Mouse (Mus musculus): ENCODE results near the gene Ppp1r9b. TPM values are rescaled to one million over a fixed set of nuclear protein-coding genes. Genes with fewer than 3 reads are reported as not detected.

Ppp1r9b gene
- polyA plus RNA-seq, 1 experiment from 2014 or later: 8.6 TPM

DNA sequence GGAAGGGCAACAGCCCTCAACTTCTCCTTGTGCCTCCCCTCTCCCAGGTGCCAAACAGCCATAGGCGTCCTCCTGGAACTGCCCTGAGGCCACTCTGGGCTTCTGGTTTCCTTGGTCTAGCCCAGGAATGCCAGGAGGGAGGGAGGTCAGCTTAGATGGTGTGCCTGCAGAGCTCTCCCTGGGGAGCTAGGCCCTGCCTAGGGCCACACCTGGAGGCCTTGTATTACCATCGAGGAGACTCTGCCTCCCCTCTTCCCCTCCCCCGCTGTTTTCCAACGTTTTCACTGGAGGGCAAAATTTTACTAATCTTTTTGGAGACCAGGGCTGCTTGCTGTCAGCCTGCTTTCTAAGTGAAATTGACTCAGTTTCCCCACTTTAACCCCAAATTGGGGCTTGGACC, 15.2 kb downstream of the Ppp1r9b start:
- ATAC-seq (ENCODE audit: insufficient number of reproducible peaks, insufficient read depth, low FRiP score, low read depth): no peak
- peak overlapping the region; percentile 71 for H3K9ac ChIP-seq (ENCODE audit: low read length)
- peaks cover 25 to 38% of the 10 kb centered on the region in 2 experiments for H3K4me1 ChIP-seq (ENCODE audit: control insufficient read depth in 2 of 2, insufficient read depth in 2 of 2, low read length in 2 of 2)
- H3K36me3 ChIP-seq (ENCODE audit: control insufficient read depth, insufficient read depth, low read length): peaks cover 50% of the 10 kb centered on the region
- H3K9me3 ChIP-seq (ENCODE audit: control insufficient read depth, low read length): no peaks in the 10 kb centered on the region
- WGBS: 31% methylated on average over 4 of the region's 4 CpGs
- peak overlapping the region; percentile 25 to 29; a peak in 1 of 4 replicates for H3K27ac ChIP-seq (replicated peaks in 1 of 2; ENCODE audit: control insufficient read depth in 1 of 2, insufficient read depth in 1 of 2, low read depth in 2 of 2, low read length in 2 of 2)
- H3K4me3 ChIP-seq (ENCODE audit: control insufficient read depth in 1 of 2, insufficient read depth in 1 of 2, low read depth in 1 of 2, low read length in 2 of 2): peak overlapping the region; percentile 12 to 40; a peak in 3 of 4 replicates
- peak overlapping the region; percentile 72 for H3K4me2 ChIP-seq (ENCODE audit: low read length)
- H3K27me3 ChIP-seq (ENCODE audit: control insufficient read depth, insufficient read depth, low read length): no peaks in the 10 kb centered on the region

- no peaks in the 10 kb centered on the region for H3K9me3 ChIP-seq (ENCODE audit: control insufficient read depth, low read length)
- WGBS: 2% methylated on average over 27 of the region's 27 CpGs
- no peaks in the 10 kb centered on the region for H3K27me3 ChIP-seq (ENCODE audit: control insufficient read depth, insufficient read depth, low read length)
Observed at GRCm38 (mm10) chr11:95006525-95007219, 15.8 kb downstream of the Ppp1r9b start.

DNA sequence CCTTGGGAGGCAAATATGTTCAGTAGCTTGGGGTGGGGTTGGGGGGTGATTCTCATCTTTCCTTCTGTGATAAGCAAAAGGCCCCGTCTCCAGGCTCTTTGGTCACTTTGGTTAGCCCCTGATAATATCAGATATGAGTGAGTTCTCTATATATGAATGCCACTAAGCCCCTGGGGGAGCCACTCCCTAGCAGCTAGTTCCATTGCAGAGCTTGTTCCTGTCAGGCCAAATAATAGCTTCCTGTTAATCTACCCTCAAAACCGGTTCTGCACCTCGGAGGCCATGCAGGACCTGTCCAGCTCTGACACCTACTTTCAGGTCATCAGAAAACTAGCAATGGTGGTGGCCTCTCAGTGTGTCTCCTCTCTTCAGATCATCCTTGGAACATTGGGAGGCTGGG, 16.6 kb downstream of the Ppp1r9b start:
- H3K4me2 ChIP-seq (ENCODE audit: low read length): peak overlapping the region; percentile 72
- peak overlapping the region; percentile 71; the same call in 1 of the 2 replicates for H3K9ac ChIP-seq (ENCODE audit: low read length)

More at GRCm38 (mm10) chr11:95006525-95007219, 15.8 kb downstream of the Ppp1r9b start:
- peak; percentile 50; the same call in 1 of the 2 replicates for ATAC-seq (ENCODE audit: insufficient number of reproducible peaks, insufficient read depth, low FRiP score, low read depth)
- H3K36me3 ChIP-seq (ENCODE audit: control insufficient read depth, insufficient read depth, low read length): peaks cover 43% of the 10 kb centered on the region
- H3K4me1 ChIP-seq (ENCODE audit: control insufficient read depth in 2 of 2, insufficient read depth in 2 of 2, low read length in 2 of 2): peaks cover 30 to 37% of the 10 kb centered on the region in 2 experiments
- peak overlapping the region; percentile 72 for H3K4me2 ChIP-seq (ENCODE audit: low read length)
- peak overlapping the region; percentile 40 for H3K4me3 ChIP-seq (ENCODE audit: control insufficient read depth in 1 of 2, insufficient read depth in 1 of 2, low read depth in 1 of 2, low read length in 2 of 2)
- peak overlapping the region; percentile 25 to 39; a peak in 3 of 4 replicates for H3K27ac ChIP-seq (replicated peaks in 1 of 2; ENCODE audit: control insufficient read depth in 1 of 2, insufficient read depth in 1 of 2, low read depth in 2 of 2, low read length in 2 of 2)
- H3K9ac ChIP-seq (ENCODE audit: low read length): peak overlapping the region; percentile 71

DNA sequence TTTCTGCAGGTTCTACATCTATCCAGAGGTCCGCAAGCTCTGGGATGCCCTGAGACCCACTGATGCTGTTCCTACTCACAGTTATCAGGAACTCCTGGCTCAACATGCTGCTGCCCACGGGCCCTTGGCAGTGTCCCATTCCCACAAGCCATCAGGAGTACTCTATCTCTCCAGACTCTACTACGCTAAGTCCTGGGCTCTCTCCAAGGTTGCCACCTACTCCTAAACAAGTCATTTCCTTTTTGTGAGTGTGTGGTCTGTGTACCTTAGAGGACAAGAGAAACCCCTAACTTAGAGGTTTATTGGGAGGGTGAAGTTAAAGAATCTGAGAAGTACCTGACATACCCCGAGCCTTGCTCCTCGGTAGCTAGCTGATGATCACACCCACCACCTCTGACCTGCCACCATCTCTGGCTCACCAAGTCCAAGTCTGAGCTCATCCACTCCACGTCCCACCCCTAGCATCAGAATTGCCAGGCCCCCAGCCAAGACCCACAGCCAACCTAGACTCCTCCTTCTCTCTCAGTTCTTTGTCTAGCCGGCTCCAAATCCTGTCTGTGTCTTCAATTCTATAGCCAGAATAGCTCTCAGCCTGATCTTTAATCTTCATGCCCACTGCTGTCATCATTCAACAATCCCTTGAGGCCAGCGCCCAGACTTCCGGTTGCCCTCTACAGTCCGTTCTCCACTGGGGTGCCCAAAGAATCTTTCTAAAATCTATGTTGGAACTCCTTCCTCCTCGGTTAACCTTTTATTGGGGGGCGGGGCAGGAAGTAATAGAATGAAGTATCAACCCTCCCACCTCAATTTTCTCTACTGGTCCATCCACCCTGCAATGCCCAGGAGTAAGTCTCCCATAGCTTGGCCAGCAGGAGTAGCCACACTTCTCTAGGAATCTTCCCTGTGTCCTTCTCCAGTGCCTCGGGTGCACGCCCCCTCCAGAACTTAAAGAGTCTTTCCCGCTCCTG, 18.1 kb downstream of the Ppp1r9b start:
- peak overlapping the region; percentile 64 to 67 for H3K4me3 ChIP-seq (ENCODE audit: control insufficient read depth in 1 of 2, insufficient read depth in 1 of 2, low read depth in 1 of 2, low read length in 2 of 2)
- peaks cover 28 to 34% of the 10 kb centered on the region in 2 experiments for H3K4me1 ChIP-seq (ENCODE audit: control insufficient read depth in 2 of 2, insufficient read depth in 2 of 2, low read length in 2 of 2)
- 32% methylated on average over 15 of the region's 15 CpGs for WGBS
- H3K27ac ChIP-seq (replicated peaks in 1 of 2; ENCODE audit: control insufficient read depth in 1 of 2, insufficient read depth in 1 of 2, low read depth in 2 of 2, low read length in 2 of 2): peak overlapping the region; percentile 87
- peak overlapping the region; percentile 92 for H3K4me2 ChIP-seq (ENCODE audit: low read length)
- H3K9me3 ChIP-seq (ENCODE audit: control insufficient read depth, low read length): no peaks in the 10 kb centered on the region
- no peaks in the 10 kb centered on the region for H3K27me3 ChIP-seq (ENCODE audit: control insufficient read depth, insufficient read depth, low read length)
- peaks cover 21% of the 10 kb centered on the region for H3K36me3 ChIP-seq (ENCODE audit: control insufficient read depth, insufficient read depth, low read length)
- peak overlapping the region; percentile 83 for H3K9ac ChIP-seq (ENCODE audit: low read length)
- 0 out of 2 replicates have a peak, but pooled peaks have one; percentile 2 for ATAC-seq (ENCODE audit: insufficient number of reproducible peaks, insufficient read depth, low FRiP score, low read depth)

More for the DNA sequence above, 16.6 kb downstream of the Ppp1r9b start:
- H3K27me3 ChIP-seq (ENCODE audit: control insufficient read depth, insufficient read depth, low read length): no peaks in the 10 kb centered on the region
- ATAC-seq (ENCODE audit: insufficient number of reproducible peaks, insufficient read depth, low FRiP score, low read depth): no peak
- H3K4me3 ChIP-seq (ENCODE audit: control insufficient read depth in 1 of 2, insufficient read depth in 1 of 2, low read depth in 1 of 2, low read length in 2 of 2): no peak overlapping the region
- H3K36me3 ChIP-seq (ENCODE audit: control insufficient read depth, insufficient read depth, low read length): peaks cover 36% of the 10 kb centered on the region
- H3K4me1 ChIP-seq (ENCODE audit: control insufficient read depth in 2 of 2, insufficient read depth in 2 of 2, low read length in 2 of 2): peaks cover 30 to 44% of the 10 kb centered on the region in 2 experiments
- H3K9me3 ChIP-seq (ENCODE audit: control insufficient read depth, low read length): no peaks in the 10 kb centered on the region
- H3K27ac ChIP-seq (replicated peaks in 1 of 2; ENCODE audit: control insufficient read depth in 1 of 2, insufficient read depth in 1 of 2, low read depth in 2 of 2, low read length in 2 of 2): no peak overlapping the region
- 57% methylated on average over 3 of the region's 3 CpGs for WGBS

GRCm38 (mm10) chr11:95009629-95010014, 18.8 kb downstream of the Ppp1r9b start, which contains the start of gene Samd14:
Gene Samd14 (plus strand): TSS chr11:95009879.
- peaks cover 25 to 28% of the 10 kb centered on the region in 2 experiments for H3K4me1 ChIP-seq (ENCODE audit: control insufficient read depth in 2 of 2, insufficient read depth in 2 of 2, low read length in 2 of 2)
- peak within 1 kb of the TSS; percentile 92 for H3K4me2 ChIP-seq (ENCODE audit: low read length)
- H3K4me3 ChIP-seq (ENCODE audit: control insufficient read depth in 1 of 2, insufficient read depth in 1 of 2, low read depth in 1 of 2, low read length in 2 of 2): peak within 1 kb of the TSS; percentile 64 to 67
- no peaks in the 10 kb centered on the region for H3K27me3 ChIP-seq (ENCODE audit: control insufficient read depth, insufficient read depth, low read length)
- H3K9ac ChIP-seq (ENCODE audit: low read length): peak within 1 kb of the TSS; percentile 83
- ATAC-seq (ENCODE audit: insufficient number of reproducible peaks, insufficient read depth, low FRiP score, low read depth): peak; percentile 41; the same call in 1 of the 2 replicates
- WGBS: 0% methylated on average over 32 of the region's 32 CpGs
- H3K36me3 ChIP-seq (ENCODE audit: control insufficient read depth, insufficient read depth, low read length): peaks cover 17% of the 10 kb centered on the region
- no peaks in the 10 kb centered on the region for H3K9me3 ChIP-seq (ENCODE audit: control insufficient read depth, low read length)
- peak within 1 kb of the TSS; percentile 87 for H3K27ac ChIP-seq (replicated peaks in 1 of 2; ENCODE audit: control insufficient read depth in 1 of 2, insufficient read depth in 1 of 2, low read depth in 2 of 2, low read length in 2 of 2)

DNA sequence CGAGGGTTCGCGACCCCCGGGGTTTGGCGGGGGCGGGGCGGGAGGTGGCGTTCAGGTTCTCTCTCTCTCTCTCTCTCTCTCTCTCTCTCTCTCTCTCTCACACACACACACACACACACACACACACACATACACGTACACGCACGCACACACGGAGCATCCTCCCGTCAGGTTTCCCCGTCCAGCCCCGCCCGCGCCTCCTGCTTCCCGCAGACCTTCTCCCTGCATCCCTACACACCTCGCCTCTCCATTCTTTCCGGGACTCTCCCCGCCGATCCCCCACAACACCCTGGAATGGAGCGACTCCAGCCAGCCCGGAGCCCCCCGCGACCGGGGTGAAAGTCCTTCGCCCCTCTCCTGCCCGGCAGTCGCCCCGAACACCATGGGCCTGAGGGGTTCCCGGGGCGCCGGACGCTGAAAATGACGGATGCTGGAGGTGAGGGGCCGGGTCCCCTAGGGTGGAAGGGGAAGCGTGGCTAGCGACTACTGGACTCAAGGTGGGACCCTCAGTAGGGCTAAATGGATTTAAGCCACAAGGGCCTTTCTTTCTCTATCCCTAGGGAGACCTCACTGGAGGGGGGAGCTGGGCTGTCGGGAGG, 19.4 kb downstream of the Ppp1r9b start:
- Histone ChIP-seq H3K9me3 (ENCODE audit: control insufficient read depth, low read length) (no peaks in the 10 kb centered on the region), H3K27me3 (ENCODE audit: control insufficient read depth, insufficient read depth, low read length) (no peaks in the 10 kb centered on the region), H3K36me3 (ENCODE audit: control insufficient read depth, insufficient read depth, low read length) (peaks cover 11% of the 10 kb centered on the region), H3K27ac (replicated peaks in 1 of 2; ENCODE audit: control insufficient read depth in 1 of 2, insufficient read depth in 1 of 2, low read depth in 2 of 2, low read length in 2 of 2) (peak overlapping the region; percentile 19 to 87; a peak in 2 of 4 replicates), H3K4me3 (ENCODE audit: control insufficient read depth in 1 of 2, insufficient read depth in 1 of 2, low read depth in 1 of 2, low read length in 2 of 2) (peak overlapping the region; percentile 64 to 67), H3K9ac (ENCODE audit: low read length) (peak overlapping the region; percentile 83), H3K4me2 (ENCODE audit: low read length) (peak overlapping the region; percentile 92), H3K4me1 (ENCODE audit: control insufficient read depth in 2 of 2, insufficient read depth in 2 of 2, low read length in 2 of 2) (peaks cover 27 to 30% of the 10 kb centered on the region in 2 experiments)
- no peak for ATAC-seq (ENCODE audit: insufficient number of reproducible peaks, insufficient read depth, low FRiP score, low read depth)
- WGBS: 2% methylated on average over 32 of the region's 40 CpGs
